Mouse (Mus musculus) stomach, embryonic 15.5 days (tissue): ENCODE results near the gene Tmed11. TPM values are rescaled to one million over a fixed set of nuclear protein-coding genes. Genes with fewer than 3 reads are reported as not detected.

Experiments
- ATAC-seq: fragments of 200-750 bp; cut with Nextera tagmentation; 2 replicates; pipeline ENCODE4 v1.8.0; 2017; ENCODE audit warnings: low read depth, moderate number of reproducible peaks, moderate TSS enrichment; ENCODE audit not compliant: insufficient read depth, low FRiP score
- H3K27ac ChIP-seq: fragments of 300-500 bp; sonication (generic); 2 replicates; pipeline ENCODE4 v1.5.1; 2015; ENCODE audit warnings: mild to moderate bottlenecking, inconsistent platforms
- H3K27me3 ChIP-seq: fragments of 300-500 bp; sonication (generic); replicated peaks from 2 replicates; pipeline ENCODE4 v1.6.1; 2015; ENCODE audit warnings: inconsistent platforms
- H3K36me3 ChIP-seq: fragments of 300-500 bp; sonication (generic); 2 replicates; pipeline ENCODE4 v1.6.1; 2015; ENCODE audit warnings: inconsistent platforms
- H3K4me1 ChIP-seq: fragments of 300-500 bp; sonication (generic); 2 replicates; pipeline ENCODE4 v1.6.1; 2015; ENCODE audit warnings: inconsistent platforms
- H3K4me2 ChIP-seq: fragments of 300-500 bp; sonication (generic); 2 replicates; pipeline ENCODE4 v1.6.1; 2015; ENCODE audit warnings: mild to moderate bottlenecking, inconsistent platforms
- H3K4me3 ChIP-seq: fragments of 300-500 bp; sonication (generic); replicated peaks from 2 replicates; pipeline ENCODE4 v1.5.1; 2015; ENCODE audit warnings: inconsistent platforms
- H3K9ac ChIP-seq: fragments of 300-500 bp; sonication (generic); 2 replicates; pipeline ENCODE4 v1.6.1; 2015; ENCODE audit warnings: inconsistent platforms
- H3K9me3 ChIP-seq: fragments of 300-500 bp; sonication (generic); 2 replicates; pipeline ENCODE4 v1.6.1; 2016; ENCODE audit warnings: inconsistent platforms
- WGBS: fragments of 180-500 bp; shearing (Covaris S2); methylation state at CpG from one replicate; pipeline ENCODE4 v1.1.7; 2015; 5-methylcytosine and 5-hydroxymethylcytosine counted together
- polyA plus RNA-seq: library from polyadenylated mRNA; unstranded; fragments of >200 nt; fragmentation: Nextera tagmentation; extraction: Ambion mirVana; gene quantifications from 2 replicates; pipeline ENCODE4 v1.2.1, GENCODE M21; 2015

The Tmed11 gene
- polyA plus RNA-seq, 1 experiment from 2014 or later: 4.3 TPM

DNA sequence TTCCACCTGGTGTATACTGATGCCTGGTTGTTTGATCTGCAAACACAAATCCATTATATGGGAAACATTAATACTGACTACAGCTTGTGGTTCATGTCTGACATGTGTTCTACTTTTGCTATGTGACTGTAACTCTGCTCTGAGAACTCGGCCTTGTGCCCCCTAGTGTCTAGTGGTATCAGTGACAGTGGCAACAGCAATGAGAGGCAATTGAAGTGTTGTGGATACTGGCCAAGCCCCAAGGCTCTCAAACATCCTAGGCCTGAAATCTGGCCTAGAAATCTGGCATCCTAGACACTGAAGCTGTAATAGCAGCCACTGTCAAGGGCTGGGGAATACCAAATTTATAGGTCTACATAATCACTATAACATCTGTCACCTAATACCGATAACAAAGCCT is 51.3 kb downstream of the Tmed11 start:
- Histone ChIP-seq H3K9me3 (no peaks in the 10 kb centered on the region), H3K36me3 (no peaks in the 10 kb centered on the region), H3K27ac (no peak overlapping the region), H3K27me3 (no peaks in the 10 kb centered on the region), H3K4me3 (no peak overlapping the region), H3K4me2 (no peak overlapping the region), H3K4me1 (no peaks in the 10 kb centered on the region), H3K9ac (no peak overlapping the region)
- no peak for ATAC-seq
- WGBS: 58% methylated on average over 2 of the region's 2 CpGs

DNA sequence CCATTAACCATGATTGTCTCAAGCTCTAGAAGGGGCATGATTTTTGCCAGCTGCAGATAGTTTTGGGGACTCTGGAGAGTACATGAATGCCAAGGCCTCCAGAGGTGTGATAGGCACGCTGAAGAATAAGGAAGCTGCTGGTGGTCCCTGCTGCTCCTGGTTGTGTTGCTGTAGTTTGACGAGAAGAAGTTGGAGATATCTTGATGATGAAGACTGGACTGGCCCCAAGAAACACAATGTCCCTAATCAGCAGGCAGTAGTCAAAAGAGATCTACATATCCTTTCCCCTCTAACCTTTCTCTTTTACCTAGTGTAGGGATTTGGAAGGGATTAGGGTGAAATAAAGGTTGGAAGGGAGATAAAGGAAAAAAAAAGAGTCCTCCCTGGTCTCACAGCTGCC is 52.6 kb downstream of the Tmed11 start:
- H3K4me1 ChIP-seq: no peaks in the 10 kb centered on the region
- no peak overlapping the region for H3K9ac ChIP-seq
- 75% methylated on average over 2 of the region's 2 CpGs for WGBS
- H3K27ac ChIP-seq: no peak overlapping the region
- H3K4me3 ChIP-seq: no peak overlapping the region
- H3K9me3 ChIP-seq: no peaks in the 10 kb centered on the region
- no peaks in the 10 kb centered on the region for H3K36me3 ChIP-seq
- H3K4me2 ChIP-seq: no peak overlapping the region
- ATAC-seq: no peak
- H3K27me3 ChIP-seq: no peaks in the 10 kb centered on the region

DNA sequence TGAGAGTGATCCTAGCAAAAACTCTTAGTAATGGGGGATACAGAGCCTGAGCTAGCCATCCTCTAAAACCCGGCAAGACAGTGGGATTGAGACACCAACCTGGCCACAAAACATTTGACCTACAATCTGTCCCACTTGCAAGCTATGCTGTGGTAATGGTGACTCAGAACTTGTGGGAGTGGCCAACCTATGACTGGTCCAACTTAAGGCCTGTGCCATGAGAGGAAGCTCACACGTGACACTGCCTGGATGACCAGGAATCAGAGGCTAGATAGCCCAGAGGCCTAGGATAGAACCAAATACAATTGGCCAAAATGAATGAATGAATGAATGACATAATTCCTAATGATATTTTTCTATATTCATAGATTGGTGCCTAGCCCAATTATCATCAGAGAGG is 53.3 kb downstream of the Tmed11 start:
- ATAC-seq: no peak
- H3K27me3 ChIP-seq: no peaks in the 10 kb centered on the region
- H3K4me2 ChIP-seq: no peak overlapping the region
- H3K36me3 ChIP-seq: no peaks in the 10 kb centered on the region
- H3K4me3 ChIP-seq: no peak overlapping the region
- 79% methylated on average over 2 of the region's 2 CpGs for WGBS
- no peak overlapping the region for H3K9ac ChIP-seq
- no peaks in the 10 kb centered on the region for H3K9me3 ChIP-seq
- no peaks in the 10 kb centered on the region for H3K4me1 ChIP-seq
- no peak overlapping the region for H3K27ac ChIP-seq

DNA sequence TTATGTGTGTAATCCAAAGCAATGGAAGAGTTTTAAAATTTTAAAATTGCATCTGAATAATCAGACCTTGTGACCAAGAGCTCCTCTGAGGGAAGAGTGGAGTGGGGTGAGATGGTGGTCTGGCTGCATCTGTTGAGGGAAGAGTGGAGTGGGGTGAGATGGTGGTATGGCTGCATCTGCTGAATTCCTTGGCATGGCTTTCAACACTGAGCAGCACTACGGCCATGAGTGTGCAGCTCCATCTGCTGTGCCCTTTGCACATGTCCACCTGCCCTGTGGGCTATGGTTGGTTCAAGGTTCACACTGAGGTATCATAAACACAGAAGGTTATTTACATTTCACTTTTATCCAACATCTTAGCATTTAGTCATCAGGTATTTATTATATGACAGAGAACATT is 67.7 kb downstream of the Tmed11 start:
- Histone ChIP-seq H3K27me3 (no peaks in the 10 kb centered on the region), H3K4me3 (no peak overlapping the region), H3K9ac (no peak overlapping the region), H3K4me1 (no peaks in the 10 kb centered on the region), H3K9me3 (no peaks in the 10 kb centered on the region), H3K36me3 (no peaks in the 10 kb centered on the region), H3K27ac (no peak overlapping the region), H3K4me2 (no peak overlapping the region)
- WGBS: 78% methylated on average over 1 of the region's 1 CpGs
- ATAC-seq: no peak

Other genes with a start within 250 kb of the Tmed11 start
- 2.6 and 3.0 TPM in 2 replicates for gene Cplx1, start 245.3 kb downstream of the Tmed11 start, polyA plus RNA-seq
- gene Gak, start 165.6 kb downstream of the Tmed11 start, polyA plus RNA-seq: 48.8 and 59.5 TPM in 2 replicates
- gene Tmem175, start 165.6 kb downstream of the Tmed11 start, polyA plus RNA-seq: 23.9 and 26.5 TPM in 2 replicates
- 13.4 and 13.9 TPM in 2 replicates for gene Idua, start 135.0 kb downstream of the Tmed11 start, polyA plus RNA-seq
- 10.6 and 11.0 TPM in 2 replicates for gene Dgkq, start 125.7 kb downstream of the Tmed11 start, polyA plus RNA-seq
- 2.3 and 2.6 TPM in 2 replicates for gene Slc26a1, start 119.8 kb downstream of the Tmed11 start, polyA plus RNA-seq
- gene Fgfrl1, start 103.0 kb downstream of the Tmed11 start, polyA plus RNA-seq: 25.9 and 26.4 TPM in 2 replicates
- gene Rnf212, start 20.4 kb downstream of the Tmed11 start, polyA plus RNA-seq: 0.22 and 0.39 TPM in 2 replicates
- 0.01 and 0.04 TPM in 2 replicates for gene Vmn2r8, start 13.5 kb upstream of the Tmed11 start, polyA plus RNA-seq
- gene Vmn2r9, start 57.2 kb upstream of the Tmed11 start, polyA plus RNA-seq: not detected in 2 replicates
- gene Vmn2r10, start 211.2 kb upstream of the Tmed11 start, polyA plus RNA-seq: not detected in 2 replicates